Mouse (Mus musculus): ENCODE data around the gene Magix.

Magix gene

DNA sequence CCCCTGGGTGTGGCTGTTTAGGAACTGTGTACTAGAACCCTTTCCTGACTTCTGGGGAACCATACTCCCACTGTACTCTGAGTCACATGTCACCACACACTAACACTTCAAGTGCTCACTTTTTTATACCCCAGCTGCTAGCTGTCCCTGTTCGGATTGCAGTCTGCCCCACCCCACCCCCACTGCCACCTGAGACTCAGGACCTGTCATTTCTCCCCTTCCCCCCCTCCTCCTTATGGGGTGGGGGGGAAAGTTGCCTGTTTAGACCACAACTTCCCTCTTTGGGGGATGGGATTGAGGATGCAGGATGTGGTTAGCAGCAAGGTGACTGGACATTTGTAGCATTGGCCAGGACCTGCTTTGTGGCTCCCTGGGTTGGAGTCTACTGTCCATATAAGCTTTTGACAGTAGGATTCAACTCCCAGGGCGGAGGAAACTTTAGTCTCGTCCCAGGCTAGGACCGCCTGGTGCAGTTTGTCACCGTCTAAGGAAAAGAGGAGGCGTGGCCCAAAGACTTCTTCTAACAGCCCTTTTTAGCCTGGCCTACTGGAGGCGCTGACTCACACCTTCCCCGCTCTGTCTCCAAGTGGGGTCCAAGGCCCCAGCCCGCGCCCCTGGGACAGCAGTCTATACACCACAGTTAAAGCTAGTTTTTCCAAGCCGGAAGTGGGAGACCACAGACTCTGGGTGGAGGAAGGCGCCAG is 7.3 kb downstream of the Magix start:
- DNase-seq, result no peak

DNA sequence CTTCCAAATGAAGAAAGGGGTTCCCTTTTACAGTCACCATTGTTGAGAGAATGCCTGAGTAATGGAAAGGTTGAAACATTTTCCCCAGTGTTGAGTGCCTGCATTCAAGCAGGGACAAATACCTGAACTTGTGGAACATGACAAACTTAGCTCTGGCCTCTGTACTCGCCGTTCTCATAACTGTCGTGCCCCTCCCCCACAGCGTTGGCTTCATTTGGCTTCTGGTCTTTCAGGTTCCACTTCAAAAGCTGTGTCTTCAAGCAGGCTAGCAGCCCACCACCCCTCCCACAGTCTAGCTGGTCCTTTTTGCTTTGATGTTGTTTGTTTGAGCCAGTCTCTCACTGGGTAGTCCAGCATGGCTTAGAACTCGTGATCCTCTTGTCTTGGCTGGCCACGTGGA is 8.3 kb downstream of the Magix start:
- DNase-seq, result no peak

DNA sequence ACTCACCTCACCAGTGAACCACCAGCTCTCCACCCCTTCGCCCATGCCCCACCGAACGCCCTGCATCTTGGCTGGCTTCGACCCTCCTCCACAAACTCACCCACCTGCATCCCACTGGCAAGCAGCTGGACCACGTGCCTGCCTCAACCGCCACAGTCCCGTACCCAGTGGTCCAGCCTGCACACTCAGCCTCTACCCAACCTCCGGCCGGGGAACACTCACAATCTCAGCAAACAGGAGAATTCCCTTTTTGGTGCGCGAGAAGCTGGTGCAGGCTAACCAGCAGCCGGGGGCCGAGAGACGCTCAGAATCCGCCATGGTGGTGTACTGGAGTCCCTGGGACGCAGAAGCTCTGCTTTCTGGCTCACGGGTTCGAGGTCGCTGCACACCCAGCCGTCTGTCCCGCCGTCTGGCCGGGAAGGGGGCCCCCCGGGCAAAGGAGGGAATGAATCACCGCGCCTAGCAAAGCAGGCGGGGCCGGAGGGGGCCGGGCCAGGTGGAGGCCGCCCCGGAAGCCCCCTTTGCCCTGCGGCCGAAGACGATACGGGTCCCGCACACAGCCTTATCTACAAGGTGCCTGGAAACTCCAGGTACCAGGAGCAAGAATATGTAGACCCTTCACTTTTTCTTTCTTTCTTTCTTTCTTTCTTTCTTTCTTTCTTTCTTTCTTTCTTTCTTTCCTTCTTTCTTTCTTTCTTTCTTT is 10.0 kb downstream of the Magix start, which contains the start of gene Plp2:
Gene Plp2, minus strand, starts transcription at position 470 of the 703 bp plus-strand sequence.
- peak in 1 of 2 experiments; percentile 25 for DNase-seq

DNA sequence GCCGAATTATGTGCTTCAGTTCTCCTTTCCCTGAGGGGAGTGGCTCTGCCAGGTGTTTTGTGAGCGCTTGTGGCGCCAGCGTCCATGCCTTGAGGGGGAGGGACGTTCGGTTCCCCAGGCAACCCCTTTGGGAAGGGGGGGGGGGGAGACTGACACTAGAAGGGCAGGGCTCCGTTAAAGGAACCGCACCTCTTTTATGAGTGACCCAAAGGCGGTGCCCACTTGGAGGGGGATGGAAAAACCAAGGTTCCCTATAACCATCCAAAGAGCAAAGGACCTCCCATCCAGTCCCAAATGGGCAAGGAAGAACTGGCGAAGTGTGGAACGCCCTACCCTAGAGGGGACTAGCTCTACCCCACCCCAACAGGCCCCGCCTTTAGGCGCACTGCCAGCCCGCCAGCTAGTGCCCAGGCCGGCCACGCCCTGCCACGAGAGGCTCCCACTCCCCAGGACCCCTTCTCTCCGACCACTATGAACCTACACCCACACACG is 10.6 kb downstream of the Magix start:
- DNase-seq, result peak; percentile 48 to 54

DNA sequence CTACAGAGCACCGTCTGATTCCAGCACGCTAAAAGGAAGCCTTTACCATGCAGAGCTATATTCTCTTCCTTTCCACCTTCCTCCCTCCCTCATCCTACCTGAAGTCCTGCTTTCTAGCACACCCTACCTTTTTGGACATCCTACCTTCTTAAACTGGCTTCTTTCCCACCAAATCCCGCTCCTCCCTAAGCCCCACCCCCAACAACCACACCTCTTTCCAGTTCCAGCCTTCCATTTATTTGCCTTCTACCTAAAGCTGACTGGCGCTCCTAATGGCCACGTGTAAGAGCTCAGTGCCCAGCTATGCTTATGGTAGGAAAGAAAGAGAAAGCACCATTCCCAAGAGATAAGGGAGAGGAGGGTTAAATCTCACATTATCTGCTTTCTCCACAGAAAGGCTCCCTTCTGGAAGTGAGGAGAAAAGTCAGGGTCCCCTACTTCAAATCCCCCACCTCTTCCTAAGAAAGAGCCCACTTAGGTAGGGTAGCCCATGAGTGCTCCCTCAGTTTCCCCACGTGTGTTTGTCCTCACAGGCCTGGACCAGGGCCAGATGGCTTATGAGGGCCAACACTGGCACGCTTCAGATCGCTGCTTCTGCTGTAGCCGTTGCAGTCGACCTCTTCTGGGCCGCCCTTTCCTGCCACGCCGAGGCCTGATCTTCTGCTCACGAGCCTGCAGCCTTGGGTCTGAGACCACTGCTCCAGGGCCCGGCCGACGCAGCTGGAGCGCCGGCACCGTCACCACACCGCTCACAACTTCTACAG is 15.1 kb downstream of the Magix start:
- no peak for DNase-seq

DNA sequence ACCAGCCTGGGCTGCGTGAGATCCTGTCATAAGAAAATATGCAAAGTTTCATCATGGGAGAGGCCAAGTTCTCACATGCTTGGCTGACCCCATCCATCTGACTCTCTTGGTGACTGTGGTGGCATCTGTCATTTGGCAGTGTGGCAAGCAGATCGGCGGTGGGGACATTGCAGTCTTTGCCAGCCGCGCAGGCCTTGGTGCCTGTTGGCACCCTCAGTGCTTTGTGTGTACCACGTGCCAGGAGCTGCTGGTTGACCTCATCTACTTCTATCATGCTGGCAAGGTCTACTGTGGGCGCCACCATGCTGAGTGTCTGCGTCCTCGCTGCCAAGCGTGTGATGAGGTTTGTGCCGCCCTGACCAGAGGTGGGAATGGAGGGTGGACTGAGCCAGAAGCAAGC is 16.3 kb downstream of the Magix start:
- no peak for DNase-seq

DNA sequence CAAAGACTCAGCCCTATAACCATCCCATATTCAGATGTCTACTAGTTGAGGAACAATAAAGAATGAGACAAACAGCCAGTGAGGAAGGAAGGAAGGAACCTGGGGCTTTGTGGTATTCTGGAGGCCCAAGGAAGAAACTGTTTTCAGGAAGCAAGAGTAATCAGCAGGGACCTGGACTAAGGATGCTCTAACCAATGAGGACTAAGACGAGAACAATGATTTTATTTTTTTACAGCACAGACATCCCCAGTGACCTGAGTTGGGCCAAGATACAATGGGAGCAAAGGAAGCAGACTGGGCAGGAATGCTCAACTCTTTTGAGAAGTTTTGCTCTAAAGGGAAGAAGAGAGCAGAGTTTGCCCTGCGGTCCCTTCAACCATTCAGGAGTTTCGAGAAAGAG is 18.1 kb downstream of the Magix start:
- no peak for DNase-seq

DNA sequence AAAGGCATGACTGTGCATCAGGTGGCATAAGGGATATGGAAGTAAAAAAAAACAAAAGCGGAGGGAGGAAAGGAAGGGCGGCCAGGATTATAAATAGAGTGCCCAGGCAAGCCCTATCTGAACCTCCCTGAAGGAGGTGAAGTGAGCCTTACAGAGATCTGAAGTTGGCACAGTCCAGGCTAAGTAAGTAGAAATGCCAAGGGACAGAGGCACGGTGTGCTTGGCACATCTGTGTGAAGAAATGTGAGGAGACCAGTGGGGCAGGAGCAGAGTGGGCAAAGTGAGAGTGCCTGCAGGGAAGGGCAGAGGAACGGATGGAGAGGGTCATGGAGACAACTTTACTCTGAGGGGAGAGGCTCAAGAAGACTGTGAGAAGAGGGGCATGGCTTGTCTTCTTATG is 20.0 kb downstream of the Magix start:
- DNase-seq, result no peak

DNA sequence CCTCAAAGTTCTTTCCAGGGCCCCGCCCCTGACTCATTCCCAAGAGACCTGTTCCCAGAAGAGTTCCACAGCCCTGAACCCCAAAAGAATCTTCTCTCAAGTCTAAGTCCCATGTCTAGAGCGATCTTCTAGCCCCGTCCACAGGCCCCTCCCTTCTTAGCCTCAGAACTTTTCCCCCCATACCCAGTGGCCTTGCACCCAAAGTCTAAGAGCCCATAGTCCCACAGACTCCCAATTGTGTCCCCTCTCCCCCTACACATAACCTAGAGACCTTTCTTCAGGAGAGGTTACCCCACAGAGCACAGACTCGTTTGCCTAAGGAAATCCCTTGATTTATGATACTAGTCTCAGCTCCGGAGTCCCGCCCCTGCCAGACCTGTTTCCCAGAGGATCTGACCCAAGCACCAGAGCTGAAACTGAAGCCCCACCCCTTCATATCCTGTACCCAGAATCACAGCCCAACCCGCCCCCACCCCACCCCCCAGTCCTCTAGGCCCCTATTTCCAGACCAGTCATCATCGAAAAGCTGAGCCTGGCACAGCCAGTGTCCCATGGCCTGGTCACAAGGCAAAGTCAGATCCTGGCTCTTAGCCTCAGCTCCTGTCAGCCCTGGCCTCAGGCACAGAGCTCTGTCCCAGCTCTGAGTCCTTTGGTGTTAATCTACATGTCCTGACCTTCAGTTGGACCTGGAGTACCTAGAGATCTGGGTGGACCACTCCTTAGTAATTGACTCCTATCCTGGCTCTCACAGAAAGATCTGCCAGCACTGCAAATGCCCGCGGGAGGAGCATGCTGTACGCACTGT is 22.1 kb downstream of the Magix start:
- DNase-seq, result peak in 1 of 2 experiments; percentile 32

DNA sequence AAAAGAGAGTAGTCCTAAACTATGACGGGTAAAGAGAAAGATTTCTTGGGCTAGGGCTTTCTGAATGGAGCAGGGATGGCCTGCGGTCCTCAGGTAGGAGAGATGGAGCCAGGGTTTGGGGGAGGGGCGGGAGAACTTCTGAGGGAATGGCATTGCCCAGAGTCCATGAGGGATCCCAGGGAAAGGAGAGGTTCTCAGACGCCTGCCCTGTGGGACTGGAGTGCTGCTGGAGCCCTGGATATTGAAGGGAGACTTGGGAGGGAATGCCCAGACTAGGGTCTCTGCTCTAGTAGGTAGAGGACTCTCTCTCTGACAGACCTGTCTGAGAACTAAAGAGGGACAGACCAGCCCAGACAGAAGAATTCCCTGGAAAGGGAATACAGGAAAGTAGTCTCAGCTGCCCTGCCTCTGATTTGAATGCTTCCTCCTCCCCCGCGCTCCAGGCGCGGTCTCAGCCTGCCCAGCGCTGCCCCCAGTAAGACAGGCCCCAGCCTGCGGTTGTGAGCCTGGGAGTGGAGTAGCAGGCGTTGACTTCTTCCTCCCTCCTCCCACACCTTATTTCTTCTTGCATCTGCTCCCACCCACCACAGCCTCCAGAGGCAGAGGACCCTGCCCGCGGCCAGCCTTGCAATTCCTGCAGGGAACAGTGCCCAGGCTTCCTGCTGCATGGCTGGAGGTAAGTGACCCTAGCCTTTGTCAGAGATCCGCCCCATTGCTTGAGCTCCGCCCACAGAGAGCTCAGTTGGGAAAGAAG is 22.8 kb downstream of the Magix start:
- peak; percentile 64 to 83 for DNase-seq

DNA sequence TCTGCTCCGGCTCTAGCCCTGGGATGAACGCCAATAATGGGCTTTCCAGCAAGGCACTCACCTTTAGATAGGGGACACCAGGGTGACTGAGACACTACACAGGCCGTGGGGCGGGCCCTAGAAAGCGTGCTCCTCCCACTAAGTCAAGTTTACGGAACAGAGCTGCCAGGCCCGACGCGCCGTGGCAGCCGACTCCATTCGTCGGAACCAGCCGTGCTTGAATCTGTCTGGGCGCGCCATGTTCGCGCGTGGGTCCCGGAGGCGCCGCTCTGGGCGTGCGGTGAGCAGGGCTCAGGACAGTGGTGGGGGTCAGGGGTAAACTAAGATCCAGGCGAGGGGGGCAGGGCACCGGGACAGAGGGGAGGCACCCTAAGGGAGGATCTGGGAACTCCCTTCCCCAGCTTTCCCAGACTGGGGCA is 23.8 kb downstream of the Magix start, which contains the start of gene Prickle3:
Gene Prickle3, plus strand, starts transcription at position 40 of the 419 bp plus-strand sequence.
- peak; percentile 57 to 67 for DNase-seq

DNA sequence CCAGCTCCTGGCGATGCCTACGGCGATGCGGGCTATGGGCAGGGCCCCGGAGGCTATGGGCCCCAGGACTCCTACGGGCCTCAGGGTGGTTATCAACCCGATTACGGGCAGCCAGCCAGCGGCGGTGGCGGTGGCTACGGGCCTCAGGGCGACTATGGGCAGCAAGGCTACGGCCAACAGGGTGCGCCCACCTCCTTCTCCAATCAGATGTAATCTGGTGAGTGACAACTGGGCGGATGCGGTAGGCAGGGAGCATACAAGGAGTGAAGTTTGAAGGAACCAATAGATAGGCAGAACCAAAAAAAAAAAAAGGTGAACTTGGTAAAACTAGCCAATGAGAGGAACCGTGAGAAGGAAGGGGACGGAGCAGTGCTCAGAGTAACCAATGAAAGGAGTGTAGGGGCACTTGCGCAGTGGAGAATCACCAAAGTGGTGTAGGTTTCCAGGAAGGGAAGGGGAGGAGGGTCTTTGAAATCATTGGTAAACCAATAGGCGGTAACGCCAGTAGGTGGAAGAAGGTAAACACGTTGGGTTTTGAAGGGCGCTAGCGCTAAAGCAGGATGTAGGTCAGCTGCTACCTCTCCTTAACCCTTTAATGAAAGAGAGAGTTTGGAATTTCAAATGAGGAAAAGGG is 32.3 kb downstream of the Magix start:
- peak; percentile 91 to 93 for DNase-seq

DNA sequence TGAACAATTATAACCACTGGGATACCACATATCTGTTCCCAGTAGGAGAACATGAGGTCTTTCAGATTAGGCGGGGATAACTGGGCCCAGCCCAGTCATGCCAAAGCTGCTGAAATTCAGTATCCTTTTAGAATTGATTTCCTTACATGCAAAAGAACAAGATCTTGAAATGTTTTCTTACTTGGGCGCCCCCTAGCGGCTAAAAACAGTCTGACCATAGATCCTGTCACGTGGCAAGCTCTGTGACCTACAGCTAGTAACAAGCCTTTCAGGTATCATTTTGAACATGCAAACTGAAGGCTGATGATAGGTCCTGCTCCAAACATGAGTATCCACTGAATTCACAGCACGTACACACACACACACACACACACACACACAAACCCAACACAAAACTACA is 35.7 kb downstream of the Magix start:
- peak; percentile 76 to 88 for DNase-seq

DNA sequence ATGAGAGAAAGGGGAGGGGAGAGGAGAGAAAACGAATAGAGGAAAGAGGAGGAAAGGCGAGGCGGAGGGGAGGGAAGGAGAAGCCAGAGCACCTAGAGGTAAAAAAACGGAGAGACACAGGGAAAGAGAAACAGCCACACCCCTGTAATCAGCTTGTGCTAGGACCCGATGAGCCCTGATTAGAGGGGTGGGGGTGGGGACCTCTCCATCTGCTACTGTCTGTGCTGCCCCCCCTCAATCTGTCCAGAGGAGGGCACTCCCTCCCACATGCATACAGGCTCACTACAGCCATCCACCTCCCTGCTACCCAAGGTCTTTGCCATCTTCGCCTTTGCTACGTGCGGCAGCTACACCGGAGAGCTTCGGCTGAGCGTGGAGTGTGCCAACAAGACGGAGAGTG is 40.3 kb downstream of the Magix start:
- DNase-seq, result no peak

DNA sequence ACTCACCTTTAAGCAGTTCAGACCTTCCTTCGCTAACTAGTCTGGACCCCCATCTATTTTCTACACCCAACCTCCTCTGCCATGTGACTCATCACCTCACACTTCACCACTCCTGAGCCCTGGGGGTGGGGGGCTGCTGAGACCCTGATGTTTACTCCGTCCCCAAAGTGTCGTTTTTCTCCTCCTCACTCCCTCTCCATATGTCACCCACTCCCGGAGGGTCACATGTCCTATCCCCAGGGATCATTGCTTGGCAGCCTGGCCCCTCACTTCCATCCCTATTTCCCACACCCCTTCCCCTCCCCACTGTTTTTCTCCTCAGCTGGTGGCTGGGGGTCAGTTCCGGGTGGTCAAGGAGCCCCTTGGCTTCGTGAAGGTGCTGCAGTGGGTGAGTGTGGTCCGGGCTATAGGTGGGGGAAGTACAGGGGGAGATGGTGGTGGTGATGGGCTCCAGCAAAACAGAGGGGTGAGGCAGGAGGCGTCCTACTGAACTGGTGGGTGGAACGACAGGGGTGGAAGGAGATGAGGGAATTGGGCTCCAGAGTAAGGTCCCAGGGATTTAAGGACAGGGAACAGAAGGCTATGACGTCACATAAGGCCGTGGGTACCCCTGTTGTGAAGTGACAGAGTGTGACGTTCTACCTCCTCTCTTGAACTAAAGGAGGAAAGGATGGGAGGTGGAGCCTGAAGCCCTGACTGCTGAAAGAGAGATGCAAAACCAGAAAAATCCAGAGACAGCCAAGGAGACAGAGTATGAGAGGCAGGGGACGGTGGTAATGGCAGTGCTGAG is 41.3 kb downstream of the Magix start:
- DNase-seq, result no peak

DNA sequence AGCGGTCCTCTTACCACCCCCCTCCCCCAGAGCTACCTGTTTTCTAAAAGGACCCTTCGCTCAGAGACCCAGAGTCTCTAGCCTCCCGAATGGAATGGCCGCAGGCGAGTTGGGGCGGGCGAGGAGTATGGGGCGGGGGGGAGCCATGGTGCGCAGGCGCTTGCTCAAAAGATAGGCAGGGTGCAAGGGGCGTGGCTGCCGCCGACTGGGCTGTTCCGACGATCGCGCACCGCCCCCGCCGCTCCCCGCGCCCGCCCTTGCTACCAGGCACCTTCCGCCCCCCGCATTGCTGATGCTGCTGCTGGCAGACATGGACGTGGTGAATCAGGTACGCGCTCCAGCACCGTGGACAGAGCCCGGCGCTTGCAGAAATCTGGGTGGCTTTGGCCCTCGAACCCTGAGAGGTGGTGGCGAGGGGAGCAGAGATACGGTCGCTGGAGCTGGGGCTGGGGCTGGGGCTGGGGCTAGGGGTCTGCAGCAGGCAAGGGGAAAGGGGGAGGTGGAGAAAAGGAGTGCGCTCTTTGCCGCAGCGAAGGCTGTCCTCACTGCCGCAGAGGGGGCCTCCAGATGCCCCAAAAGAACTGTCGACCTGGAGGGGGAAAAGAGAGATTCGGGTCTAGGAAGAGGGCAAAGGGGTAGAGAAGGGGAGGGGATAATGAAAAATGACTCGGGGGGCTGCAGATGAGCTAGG is 42.5 kb downstream of the Magix start, which contains the start of gene Syp:
Gene Syp, plus strand, starts transcription at position 71 of the 691 bp plus-strand sequence.
- DNase-seq, result peak; percentile 63 to 78

DNA sequence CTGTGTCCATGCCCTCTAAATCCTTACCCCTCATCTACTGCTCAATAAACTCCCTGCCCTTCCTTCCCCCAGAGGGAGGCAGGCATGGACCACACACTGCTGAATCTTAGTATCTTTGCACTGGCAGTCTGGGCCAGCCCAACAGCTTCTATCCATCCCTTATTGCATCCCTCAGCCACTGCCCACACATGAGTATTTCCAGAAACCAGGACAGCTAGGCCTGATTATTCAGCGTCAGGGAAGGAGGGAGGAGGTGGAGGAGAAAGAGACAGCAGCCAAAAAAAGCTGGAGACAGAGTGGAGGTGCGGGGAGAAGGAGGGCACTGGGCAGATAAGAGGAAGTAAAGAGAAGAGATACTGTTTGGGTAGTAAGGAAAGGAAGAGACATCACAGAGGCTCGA is 46.0 kb downstream of the Magix start:
- no peak for DNase-seq

DNA sequence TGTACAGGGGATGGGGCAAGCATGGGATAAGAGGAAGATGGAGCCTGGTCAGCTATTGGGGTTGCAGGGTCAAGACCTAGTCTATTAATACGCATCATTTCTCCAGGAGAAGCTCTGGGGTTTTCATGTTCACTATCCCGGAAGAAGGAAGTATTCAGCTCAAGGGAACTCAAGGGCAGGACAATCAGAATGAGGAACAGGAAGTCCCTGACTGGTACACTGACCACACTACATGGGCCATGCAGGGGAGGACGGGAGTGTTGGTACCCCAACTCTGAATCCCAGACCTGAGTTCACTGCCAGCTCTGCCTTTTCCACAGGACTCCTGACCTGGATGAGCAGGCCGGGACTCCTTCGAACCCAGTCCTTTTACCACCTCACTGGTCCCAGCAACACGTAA is 48.5 kb downstream of the Magix start:
- no peak for DNase-seq
